Mouse (Mus musculus) E14TG2a.4 (cell line): ENCODE results near the gene March10.

Source experiments
- CTCF ChIP-seq: conservative IDR thresholded peaks from 2 replicates; pipeline ENCODE4 v1.5.1; 2014; ENCODE audit warnings: low read length
- NANOG ChIP-seq: IDR thresholded peaks from 2 replicates; pipeline ENCODE4 v1.6.1; 2014; ENCODE audit warnings: borderline replicate concordance, low read length, mixed read lengths
- POU5F1 ChIP-seq: IDR thresholded peaks from 2 replicates; pipeline ENCODE4 v1.6.1; 2014; ENCODE audit warnings: low read length, borderline replicate concordance

DNA sequence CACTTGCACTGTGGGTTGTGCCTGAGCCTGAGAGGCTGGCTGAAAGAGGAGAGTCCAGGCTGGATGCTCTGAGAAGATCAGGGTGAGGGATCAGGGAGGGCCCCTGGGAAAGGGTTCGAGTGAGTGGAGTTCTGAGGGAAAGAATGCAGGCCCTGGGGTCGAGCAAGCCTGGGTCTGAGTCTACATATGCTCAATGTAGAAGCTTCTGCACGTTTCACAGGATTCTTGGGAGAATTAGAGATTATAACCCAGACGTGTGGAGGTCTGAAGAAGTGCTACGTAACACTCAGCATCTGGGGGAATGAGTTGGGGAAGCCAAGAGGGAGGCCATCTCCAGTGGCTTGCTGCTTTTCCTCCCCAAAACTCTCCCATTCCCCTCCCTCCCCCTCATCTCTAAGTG is 34.4 kb upstream of the March10 start:
- no peak for TF ChIP-seq CTCF
- TF ChIP-seq NANOG, result no peak
- TF ChIP-seq POU5F1, result no peak
